Mouse (Mus musculus): Measurements from ENCODE around the gene Ugt1a9. TPM values are rescaled to one million over a fixed set of nuclear protein-coding genes. Genes with fewer than 3 reads are reported as not detected.
"Not testable (repeated sequence)": the region's sequence is repeated elsewhere in the genome, so short reads cannot be mapped to it uniquely, and the experiment has no call there.

Ugt1a9 gene
- polyA plus RNA-seq, 1 experiment: not detected

GRCm38 (mm10) chr1:88133908-88134456, 63.4 kb downstream of the Ugt1a9 start:
- Histone ChIP-seq H3K4me1 (ENCODE audit: control insufficient read depth) (no peaks in the 10 kb centered on the region), H3K27me3 (ENCODE audit: control insufficient read depth) (no peaks in the 10 kb centered on the region), H3K4me3 (replicated peaks) (no peak overlapping the region), H3K9me3 (ENCODE audit: control insufficient read depth, low read length) (no peaks in the 10 kb centered on the region), H3K36me3 (ENCODE audit: control insufficient read depth) (no peaks in the 10 kb centered on the region)
- no peak for TF ChIP-seq TAL1 (IDR thresholded peaks at IDR 0.05; ENCODE audit: low read length)
- TF ChIP-seq GATA1 (IDR thresholded peaks at IDR 0.05; ENCODE audit: low read length): no peak

DNA sequence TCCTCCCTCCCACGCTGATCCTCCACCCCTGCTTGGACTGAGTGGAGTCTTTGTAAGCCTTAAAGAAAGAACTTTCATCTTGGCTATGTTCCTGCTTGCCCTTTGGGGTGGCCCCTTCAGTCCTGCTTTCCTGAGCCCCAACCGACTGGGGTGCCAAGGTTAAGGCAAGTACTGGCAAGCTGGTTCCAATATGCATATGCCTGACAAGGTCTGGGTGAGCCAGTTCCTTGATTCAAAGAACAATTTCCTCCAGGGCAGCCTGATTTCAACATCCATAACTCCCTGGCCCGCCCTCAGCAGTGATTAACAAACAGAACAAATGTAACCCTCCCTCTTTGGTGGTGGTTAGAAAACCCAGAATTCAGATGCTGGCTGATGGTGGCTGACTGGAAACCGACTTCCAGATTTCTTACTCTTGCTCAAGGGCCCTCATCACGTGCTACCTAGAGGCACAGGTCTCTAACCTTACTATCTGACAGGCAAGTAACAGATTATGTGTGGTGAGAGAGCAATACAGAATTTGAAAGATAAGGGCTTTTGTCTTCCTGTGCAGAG, 63.9 kb downstream of the Ugt1a9 start, which contains the start of gene Ugt1a6a:
Gene Ugt1a6a (plus strand): TSS at position 353 of the 555 bp plus-strand sequence.
- not testable (repeated sequence) for H3K4me1 ChIP-seq (ENCODE audit: control insufficient read depth); H3K36me3 ChIP-seq (ENCODE audit: control insufficient read depth)

DNA sequence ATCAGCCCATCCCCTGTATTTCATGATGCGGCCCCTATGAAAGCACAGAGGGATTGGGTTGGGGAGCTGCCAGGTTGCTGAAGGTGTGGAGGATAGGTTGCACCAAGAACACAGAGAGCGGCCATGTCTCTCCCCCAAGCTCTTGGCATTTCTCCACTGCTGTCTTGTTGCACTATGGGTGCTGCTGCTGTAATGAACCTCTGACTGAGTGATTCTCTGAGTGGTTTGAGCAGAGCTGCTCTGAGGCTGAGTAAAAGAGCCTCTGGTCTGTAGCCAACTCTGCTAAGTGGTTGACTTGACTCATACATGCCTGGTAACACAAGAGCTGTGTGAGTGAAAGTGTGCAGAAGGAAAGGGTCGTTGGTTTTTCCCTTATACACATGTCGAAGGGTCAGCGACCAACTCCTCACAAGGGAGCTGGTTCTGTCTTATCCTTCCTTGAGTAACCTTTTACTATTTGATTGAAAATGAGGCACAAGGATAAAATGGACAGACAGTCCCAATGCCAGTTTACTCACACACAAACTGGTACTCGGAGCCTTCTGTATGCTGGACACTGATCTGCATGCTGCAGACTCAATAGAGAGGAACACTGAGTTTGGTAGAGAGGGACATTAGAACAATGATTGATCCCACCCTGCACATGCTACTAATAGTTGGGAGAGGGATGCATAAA, 64.8 kb downstream of the Ugt1a9 start:
- H3K4me1 ChIP-seq (ENCODE audit: control insufficient read depth); H3K27me3 ChIP-seq (ENCODE audit: control insufficient read depth); H3K9me3 ChIP-seq (ENCODE audit: control insufficient read depth, low read length); H3K36me3 ChIP-seq (ENCODE audit: control insufficient read depth); H3K4me3 ChIP-seq (replicated peaks): not testable (repeated sequence)

More for the DNA sequence above, 63.9 kb downstream of the Ugt1a9 start, which contains the start of gene Ugt1a6a:
- not testable (repeated sequence) for H3K9me3 ChIP-seq (ENCODE audit: control insufficient read depth, low read length); H3K27me3 ChIP-seq (ENCODE audit: control insufficient read depth); H3K4me3 ChIP-seq (replicated peaks)

GRCm38 (mm10) chr1:88136646-88137045, 66.0 kb downstream of the Ugt1a9 start:
- Histone ChIP-seq H3K27me3 (ENCODE audit: control insufficient read depth) (no peaks in the 10 kb centered on the region), H3K4me1 (ENCODE audit: control insufficient read depth) (peaks cover 2% of the 10 kb centered on the region), H3K36me3 (ENCODE audit: control insufficient read depth) (no peaks in the 10 kb centered on the region), H3K9me3 (ENCODE audit: control insufficient read depth, low read length) (no peaks in the 10 kb centered on the region), H3K4me3 (replicated peaks) (no peak overlapping the region)
- no peak for TF ChIP-seq GATA1 (IDR thresholded peaks at IDR 0.05; ENCODE audit: low read length)
- TF ChIP-seq TAL1 (IDR thresholded peaks at IDR 0.05; ENCODE audit: low read length): no peak

- Histone ChIP-seq H3K9me3 (ENCODE audit: control insufficient read depth, low read length) (no peaks in the 10 kb centered on the region), H3K27me3 (ENCODE audit: control insufficient read depth) (no peaks in the 10 kb centered on the region), H3K4me3 (replicated peaks) (no peak overlapping the region), H3K4me1 (ENCODE audit: control insufficient read depth) (peaks cover 2% of the 10 kb centered on the region), H3K36me3 (ENCODE audit: control insufficient read depth) (no peaks in the 10 kb centered on the region)
- TF ChIP-seq GATA1 (IDR thresholded peaks at IDR 0.05; ENCODE audit: low read length): no peak
- TF ChIP-seq TAL1 (IDR thresholded peaks at IDR 0.05; ENCODE audit: low read length): no peak
Measured at GRCm38 (mm10) chr1:88137264-88137663, 66.7 kb downstream of the Ugt1a9 start.

DNA sequence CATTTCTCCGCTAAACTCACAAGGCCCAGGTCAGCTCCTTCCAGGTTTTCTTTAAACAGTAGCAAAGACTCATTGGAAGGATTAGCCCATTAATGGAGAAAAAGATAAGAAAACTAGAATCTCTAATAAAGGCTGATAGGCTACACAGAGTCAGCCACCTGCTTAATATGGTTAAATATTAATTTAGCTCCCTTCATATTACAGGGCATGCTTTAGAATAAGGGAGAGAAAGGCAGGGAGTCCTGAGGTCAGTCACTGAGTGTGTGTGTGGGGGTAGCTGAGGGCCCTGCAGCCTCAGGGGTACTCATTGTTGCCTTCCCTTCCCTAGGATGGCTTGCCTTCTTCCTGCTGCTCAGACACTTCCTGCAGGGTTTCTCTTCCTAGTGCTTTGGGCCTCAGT, 67.5 kb downstream of the Ugt1a9 start:
- Histone ChIP-seq H3K36me3 (ENCODE audit: control insufficient read depth) (no peaks in the 10 kb centered on the region), H3K27me3 (ENCODE audit: control insufficient read depth) (no peaks in the 10 kb centered on the region), H3K4me1 (ENCODE audit: control insufficient read depth) (peaks cover 2% of the 10 kb centered on the region), H3K9me3 (ENCODE audit: control insufficient read depth, low read length) (no peaks in the 10 kb centered on the region), H3K4me3 (replicated peaks) (no peak overlapping the region)
- no peak for TF ChIP-seq GATA1 (IDR thresholded peaks at IDR 0.05; ENCODE audit: low read length)
- TF ChIP-seq TAL1 (IDR thresholded peaks at IDR 0.05; ENCODE audit: low read length): no peak

- not testable (repeated sequence) for H3K4me3 ChIP-seq (replicated peaks); H3K9me3 ChIP-seq (ENCODE audit: control insufficient read depth, low read length); H3K27me3 ChIP-seq (ENCODE audit: control insufficient read depth); H3K4me1 ChIP-seq (ENCODE audit: control insufficient read depth); H3K36me3 ChIP-seq (ENCODE audit: control insufficient read depth)
Measured at GRCm38 (mm10) chr1:88140492-88140891, 69.9 kb downstream of the Ugt1a9 start.

GRCm38 (mm10) chr1:88143966-88144675, 73.5 kb downstream of the Ugt1a9 start:
- not testable (repeated sequence) for H3K36me3 ChIP-seq (ENCODE audit: control insufficient read depth); H3K4me1 ChIP-seq (ENCODE audit: control insufficient read depth); H3K4me3 ChIP-seq (replicated peaks); H3K27me3 ChIP-seq (ENCODE audit: control insufficient read depth); H3K9me3 ChIP-seq (ENCODE audit: control insufficient read depth, low read length)

DNA sequence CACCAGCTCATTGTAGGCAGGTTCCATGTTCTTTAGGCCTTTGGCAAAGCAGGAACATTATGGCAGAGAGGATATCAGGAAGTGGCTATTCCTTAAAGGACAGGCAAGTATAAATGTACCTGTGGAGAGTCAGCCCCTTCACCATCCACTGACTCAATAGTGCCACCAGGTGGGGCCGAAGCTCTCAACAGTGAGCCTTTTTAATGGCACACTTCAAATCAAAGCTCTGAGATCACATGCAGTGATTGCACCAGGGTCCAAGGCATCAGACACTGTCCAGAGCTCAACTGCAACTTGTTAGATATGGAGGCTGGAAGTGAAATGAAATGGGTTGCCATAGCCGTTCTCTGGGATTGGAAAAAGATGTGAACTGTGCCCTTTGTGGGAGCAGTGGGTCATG, 74.7 kb downstream of the Ugt1a9 start:
- H3K4me3 ChIP-seq (replicated peaks); H3K27me3 ChIP-seq (ENCODE audit: control insufficient read depth); H3K36me3 ChIP-seq (ENCODE audit: control insufficient read depth); H3K9me3 ChIP-seq (ENCODE audit: control insufficient read depth, low read length); H3K4me1 ChIP-seq (ENCODE audit: control insufficient read depth): not testable (repeated sequence)

DNA sequence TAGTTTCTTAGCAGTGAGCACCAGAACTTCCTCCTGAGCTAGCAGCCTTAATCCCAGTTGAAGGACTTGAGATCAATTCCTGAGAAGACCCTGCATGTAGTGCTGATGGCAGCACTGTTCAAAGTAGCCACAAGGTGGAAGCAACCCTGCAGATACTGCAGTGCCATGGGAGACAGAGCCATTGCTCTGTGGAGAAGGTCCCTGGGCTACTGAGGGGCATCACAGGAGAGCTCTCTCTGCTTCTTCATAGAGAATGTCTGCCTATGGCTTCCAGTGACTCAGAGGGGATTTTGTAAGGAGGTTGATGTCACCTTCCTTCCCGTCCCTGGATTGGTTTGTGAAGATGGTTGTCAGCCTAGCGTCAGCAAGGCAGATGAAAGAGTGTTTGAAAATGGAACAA, 79.5 kb downstream of the Ugt1a9 start:
- H3K27me3 ChIP-seq (ENCODE audit: control insufficient read depth); H3K9me3 ChIP-seq (ENCODE audit: control insufficient read depth, low read length); H3K36me3 ChIP-seq (ENCODE audit: control insufficient read depth); H3K4me1 ChIP-seq (ENCODE audit: control insufficient read depth); H3K4me3 ChIP-seq (replicated peaks): not testable (repeated sequence)

All from erythroblast, embryonic 14.5 days (primary cell).